Mouse (Mus musculus) brain, embryonic 18.5 days (tissue): ENCODE measurements around the gene Apmap.

ENCODE experiments used
- DNase-seq: peaks from one replicate; pipeline ENCODE4 v3.0.0-alpha.2; 2012; ENCODE audit warnings: low read depth, low spot score

Gene Apmap

GRCm38 (mm10) chr2:150608087-150608799, at the start of gene Apmap:
Apmap (minus strand) TSS chr2:150608567.
- DNase-seq = peak; percentile 91

- no peak for DNase-seq
These were observed 48.8 kb upstream of the Apmap start for GRCm38 (mm10) chr2:150656975-150657768.

- no peak for DNase-seq
These were observed 47.7 kb upstream of the Apmap start for GRCm38 (mm10) chr2:150656112-150656511.

GRCm38 (mm10) chr2:150655290-150655689, 46.9 kb upstream of the Apmap start:
- DNase-seq = no peak

GRCm38 (mm10) chr2:150654814-150655213, 46.4 kb upstream of the Apmap start:
- no peak for DNase-seq

- DNase-seq = no peak
These were observed 43.0 kb upstream of the Apmap start for GRCm38 (mm10) chr2:150651366-150651765.

- no peak for DNase-seq
These were observed 42.2 kb upstream of the Apmap start for GRCm38 (mm10) chr2:150650511-150651074.

GRCm38 (mm10) chr2:150648300-150648895, 40.0 kb upstream of the Apmap start:
- no peak for DNase-seq

- DNase-seq = no peak
These were observed 39.4 kb upstream of the Apmap start for GRCm38 (mm10) chr2:150647681-150648299.

- no peak for DNase-seq
These were observed 38.2 kb upstream of the Apmap start for GRCm38 (mm10) chr2:150646411-150647121.

- DNase-seq = no peak
These were observed 36.9 kb upstream of the Apmap start for GRCm38 (mm10) chr2:150645225-150645624.

GRCm38 (mm10) chr2:150643726-150644415, 35.5 kb upstream of the Apmap start:
- peak; percentile 81 for DNase-seq

GRCm38 (mm10) chr2:150643166-150643565, 34.8 kb upstream of the Apmap start:
- no peak for DNase-seq

- no peak for DNase-seq
These were observed 30.0 kb upstream of the Apmap start for GRCm38 (mm10) chr2:150638370-150638733.

- DNase-seq = no peak
These were observed 29.5 kb upstream of the Apmap start for GRCm38 (mm10) chr2:150637702-150638369.

GRCm38 (mm10) chr2:150635877-150636446, 27.6 kb upstream of the Apmap start:
- DNase-seq = no peak

GRCm38 (mm10) chr2:150629255-150629654, 20.9 kb upstream of the Apmap start:
- no peak for DNase-seq

GRCm38 (mm10) chr2:150627140-150627539, 18.8 kb upstream of the Apmap start:
- DNase-seq = no peak

- no peak for DNase-seq
These were observed 16.6 kb upstream of the Apmap start for GRCm38 (mm10) chr2:150624926-150625325.

- no peak for DNase-seq
These were observed 15.6 kb upstream of the Apmap start for GRCm38 (mm10) chr2:150623957-150624356.
